Mouse (Mus musculus): ENCODE data around the gene Ccdc84. TPM values are rescaled to one million over a fixed set of nuclear protein-coding genes. Genes with fewer than 3 reads are reported as not detected.

The Ccdc84 gene
- polyA plus RNA-seq, 1 experiment from 2014 or later, result 35.7 TPM

Small RNA genes lying within 50 kb of the gene (microRNA-seq; reads per million reads assigned to microRNA genes)
- not detected for gene Mir7085

Other genes starting within 250 kb of the Ccdc84 start
- gene Cbl, start 184.5 kb downstream of the Ccdc84 start, polyA plus RNA-seq (2015; fragmentation: Nextera tagmentation; extraction: Ambion mirVana), result 21.7 and 26.5 TPM in 2 replicates
- 1.5 TPM in 1 of 2 replicates, not detected in the other for gene Ccdc153, start 177.9 kb downstream of the Ccdc84 start, polyA plus RNA-seq (2015; fragmentation: Nextera tagmentation; extraction: Ambion mirVana)
- gene Pdzd3, start 167.1 kb downstream of the Ccdc84 start, polyA plus RNA-seq (2015; fragmentation: Nextera tagmentation; extraction: Ambion mirVana), result 0.72 and 0.82 TPM in 2 replicates
- 5.1 and 6.1 TPM in 2 replicates for gene Nlrx1, start 150.0 kb downstream of the Ccdc84 start, polyA plus RNA-seq (2015; fragmentation: Nextera tagmentation; extraction: Ambion mirVana)
- gene Abcg4, start 130.0 kb downstream of the Ccdc84 start, polyA plus RNA-seq (2015; fragmentation: Nextera tagmentation; extraction: Ambion mirVana), result 29.7 and 33.9 TPM in 2 replicates
- 28.7 and 30.0 TPM in 2 replicates for gene Hinfp, start 112.9 kb downstream of the Ccdc84 start, polyA plus RNA-seq (2015; fragmentation: Nextera tagmentation; extraction: Ambion mirVana)
- 22.3 and 24.8 TPM in 2 replicates for gene C2cd2l, start 98.3 kb downstream of the Ccdc84 start, polyA plus RNA-seq (2015; fragmentation: Nextera tagmentation; extraction: Ambion mirVana)
- gene Dpagt1, start 92.5 kb downstream of the Ccdc84 start, polyA plus RNA-seq (2015; fragmentation: Nextera tagmentation; extraction: Ambion mirVana), result 36.1 and 39.6 TPM in 2 replicates
- 112 and 124 TPM in 2 replicates for gene H2afx, start 83.9 kb downstream of the Ccdc84 start, polyA plus RNA-seq (2015; fragmentation: Nextera tagmentation; extraction: Ambion mirVana)
- gene Hmbs, start 74.3 kb downstream of the Ccdc84 start, polyA plus RNA-seq (2015; fragmentation: Nextera tagmentation; extraction: Ambion mirVana), result 54.7 and 56.2 TPM in 2 replicates
- 40.6 and 45.6 TPM in 2 replicates for gene Vps11, start 56.9 kb downstream of the Ccdc84 start, polyA plus RNA-seq (2015; fragmentation: Nextera tagmentation; extraction: Ambion mirVana)
- 26.8 and 28.2 TPM in 2 replicates for gene Hyou1, start 39.1 kb downstream of the Ccdc84 start, polyA plus RNA-seq (2015; fragmentation: Nextera tagmentation; extraction: Ambion mirVana)
- gene Slc37a4, start 21.7 kb downstream of the Ccdc84 start, polyA plus RNA-seq (2015; fragmentation: Nextera tagmentation; extraction: Ambion mirVana), result 43.1 and 46.6 TPM in 2 replicates
- gene Rps25, start 11.4 kb downstream of the Ccdc84 start, polyA plus RNA-seq (2015; fragmentation: Nextera tagmentation; extraction: Ambion mirVana), result 826 and 926 TPM in 2 replicates
- 330 and 343 TPM in 2 replicates for gene Trappc4, start 11.0 kb downstream of the Ccdc84 start, polyA plus RNA-seq (2015; fragmentation: Nextera tagmentation; extraction: Ambion mirVana)
- gene Foxr1, start 22.6 kb upstream of the Ccdc84 start, polyA plus RNA-seq (2015; fragmentation: Nextera tagmentation; extraction: Ambion mirVana), result not detected in 2 replicates
- gene Upk2, start 36.4 kb upstream of the Ccdc84 start, polyA plus RNA-seq (2015; fragmentation: Nextera tagmentation; extraction: Ambion mirVana), result not detected in 2 replicates
- 10.7 and 10.8 TPM in 2 replicates for gene Bcl9l, start 64.3 kb upstream of the Ccdc84 start, polyA plus RNA-seq (2015; fragmentation: Nextera tagmentation; extraction: Ambion mirVana)
- 0.07 TPM in 1 of 2 replicates, not detected in the other for gene Cxcr5, start 143.3 kb upstream of the Ccdc84 start, polyA plus RNA-seq (2015; fragmentation: Nextera tagmentation; extraction: Ambion mirVana)
- gene Ddx6, start 186.3 kb upstream of the Ccdc84 start, polyA plus RNA-seq (2015; fragmentation: Nextera tagmentation; extraction: Ambion mirVana), result 15.2 and 19.1 TPM in 2 replicates